Mouse (Mus musculus) liver, postnatal 0 days (tissue): ENCODE data around the gene Qpctl. TPM values are rescaled to one million over a fixed set of nuclear protein-coding genes. Genes with fewer than 3 reads are reported as not detected.

Experiments
- ATAC-seq: fragments of 200-750 bp; cut with Nextera tagmentation; 2 replicates; pipeline ENCODE4 v1.8.0; 2017; ENCODE audit warnings: mild to moderate bottlenecking, moderate library complexity
- DNase-seq: peaks from one replicate; pipeline ENCODE4 v3.0.0-alpha.2; 2016
- H3K27ac ChIP-seq: fragments of 300-500 bp; sonication (generic); 2 replicates; pipeline ENCODE4 v1.5.1; 2014; ENCODE audit warnings: antibody characterized with exemption, moderate library complexity, mild to moderate bottlenecking, low read depth
- H3K27me3 ChIP-seq: fragments of 300-500 bp; sonication (generic); 2 replicates; pipeline ENCODE4 v1.6.1; 2014; ENCODE audit warnings: low read length, control low read depth, mixed read lengths; ENCODE audit not compliant: insufficient read depth
- H3K36me3 ChIP-seq: fragments of 300-500 bp; sonication (generic); replicated peaks from 2 replicates; pipeline ENCODE4 v1.6.1; 2014; ENCODE audit warnings: mild to moderate bottlenecking, control low read depth, low read length, moderate library complexity, mixed read lengths; ENCODE audit not compliant: insufficient read depth
- H3K4me1 ChIP-seq: fragments of 300-500 bp; sonication (generic); 2 replicates; pipeline ENCODE4 v1.6.1; 2014; ENCODE audit warnings: antibody characterized with exemption, mild to moderate bottlenecking, control low read depth; ENCODE audit not compliant: insufficient read depth
- H3K4me2 ChIP-seq: fragments of 300-500 bp; sonication (generic); 2 replicates; pipeline ENCODE4 v1.6.1; 2014; ENCODE audit warnings: low read depth, mild to moderate bottlenecking, low read length, moderate library complexity, mixed read lengths
- H3K4me3 ChIP-seq: fragments of 300-500 bp; sonication (generic); 2 replicates; pipeline ENCODE4 v1.5.1; 2014; ENCODE audit warnings: low read depth, low read length
- H3K9ac ChIP-seq: fragments of 300-500 bp; sonication (generic); replicated peaks from 2 replicates; pipeline ENCODE4 v1.6.1; 2014; ENCODE audit warnings: mild to moderate bottlenecking, moderate library complexity
- H3K9me3 ChIP-seq: fragments of 300-500 bp; sonication (generic); 2 replicates; pipeline ENCODE4 v1.6.1; 2016; ENCODE audit warnings: mild to moderate bottlenecking, control low read depth, low read length, mixed read lengths
- CTCF ChIP-seq: sonication (generic); IDR thresholded peaks from 2 replicates; pipeline ENCODE4 v1.5.1; 2016; ENCODE audit warnings: antibody characterized with exemption, low read depth
- EP300 ChIP-seq: IDR thresholded peaks from 2 replicates; pipeline ENCODE4 v1.6.1; 2016; ENCODE audit warnings: antibody characterized with exemption, low read depth, mild to moderate bottlenecking
- WGBS: fragments of 180-500 bp; shearing (Covaris S2); extraction: QIAGEN DNeasy Blood & Tissue Kit; methylation state at CpG from one replicate; pipeline ENCODE4 v1.1.7; 2014; ENCODE audit not compliant: insufficient replicate concordance; 5-methylcytosine and 5-hydroxymethylcytosine counted together
- polyA plus RNA-seq: library from polyadenylated mRNA; unstranded; fragments of >200 nt; fragmentation: Nextera tagmentation; extraction: Ambion mirVana; gene quantifications from 2 replicates; pipeline ENCODE4 v1.2.1, GENCODE M21; 2015

Gene Qpctl
- polyA plus RNA-seq, 1 experiment from 2014 or later: 5.8 TPM

- Histone ChIP-seq H3K4me3 (no peak overlapping the region), H3K27me3 (peaks cover 51% of the 10 kb centered on the region), H3K27ac (no peak overlapping the region), H3K4me1 (peaks cover 24% of the 10 kb centered on the region), H3K9ac (no peak overlapping the region), H3K36me3 (no peaks in the 10 kb centered on the region), H3K9me3 (no peaks in the 10 kb centered on the region), H3K4me2 (no peak overlapping the region)
- WGBS: 5% methylated on average over 18 of the region's 21 CpGs
- TF ChIP-seq CTCF: no peak
- TF ChIP-seq EP300: no peak
- ATAC-seq (no peak), DNase-seq (no peak)
Observed at GRCm38 (mm10) chr7:19176516-19176947, 27.4 kb upstream of the Qpctl start.

GRCm38 (mm10) chr7:19175708-19176515, 26.8 kb upstream of the Qpctl start, which contains the start of gene Eml2:
Gene Eml2 (plus strand): TSS chr7:19176421.
- Histone ChIP-seq H3K27me3 (peaks cover 51% of the 10 kb centered on the region), H3K4me2 (no peak within 1 kb of the TSS), H3K27ac (no peak within 1 kb of the TSS), H3K4me1 (peaks cover 18% of the 10 kb centered on the region), H3K4me3 (no peak within 1 kb of the TSS), H3K9me3 (no peaks in the 10 kb centered on the region), H3K9ac (no peak within 1 kb of the TSS), H3K36me3 (no peaks in the 10 kb centered on the region)
- 3% methylated on average over 30 of the region's 30 CpGs for WGBS
- ATAC-seq (peak; percentile 38; the same call in 1 of the 2 replicates), DNase-seq (peak; percentile 49)
- TF ChIP-seq CTCF: no peak
- TF ChIP-seq EP300: no peak

GRCm38 (mm10) chr7:19172874-19173273, 23.8 kb upstream of the Qpctl start:
- DNase-seq: peak; percentile 83
- H3K27me3 ChIP-seq: peaks cover 29% of the 10 kb centered on the region

DNA sequence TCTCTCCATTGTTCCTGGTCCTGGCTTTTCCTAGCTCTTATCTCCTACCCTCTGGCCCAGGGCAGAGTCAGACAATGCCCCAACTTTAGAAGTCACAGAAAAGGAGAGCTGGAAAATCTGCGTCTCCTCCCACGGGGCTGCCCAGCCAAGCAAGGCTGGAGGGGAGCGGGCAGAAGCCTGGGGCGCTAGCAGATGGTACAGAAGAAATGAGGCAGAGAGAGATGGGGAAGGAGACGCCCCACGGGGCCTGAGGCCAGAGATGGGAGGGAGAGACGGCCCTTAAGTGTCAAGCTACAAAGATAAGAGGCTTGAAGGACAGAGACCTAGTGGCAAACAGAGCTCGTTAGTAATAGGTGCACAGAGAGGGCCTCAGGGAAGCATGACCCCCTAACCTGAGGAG, 22.7 kb upstream of the Qpctl start:
- Histone ChIP-seq H3K9me3 (peaks cover 3% of the 10 kb centered on the region; the same call in 1 of the 2 replicates), H3K27ac (no peak overlapping the region), H3K4me2 (no peak overlapping the region), H3K4me3 (no peak overlapping the region), H3K36me3 (no peaks in the 10 kb centered on the region), H3K4me1 (peaks cover 3% of the 10 kb centered on the region; the same call in 1 of the 2 replicates), H3K27me3 (peaks cover 18% of the 10 kb centered on the region), H3K9ac (no peak overlapping the region)
- DNase-seq (no peak), ATAC-seq (no peak)
- TF ChIP-seq CTCF (no peak), EP300 (no peak)
- WGBS: 26% methylated on average over 8 of the region's 8 CpGs

More at GRCm38 (mm10) chr7:19172874-19173273, 23.8 kb upstream of the Qpctl start:
- Histone ChIP-seq H3K9ac (no peak overlapping the region), H3K4me2 (peak overlapping the region; percentile 44), H3K4me1 (peaks cover 3% of the 10 kb centered on the region; the same call in 1 of the 2 replicates), H3K4me3 (no peak overlapping the region), H3K9me3 (no peaks in the 10 kb centered on the region), H3K27ac (no peak overlapping the region), H3K36me3 (no peaks in the 10 kb centered on the region)
- 6% methylated on average over 17 of the region's 17 CpGs for WGBS
- peak; percentile 31; the same call in 1 of the 2 replicates for ATAC-seq
- TF ChIP-seq EP300 (no peak), CTCF (peak; percentile 81)

DNA sequence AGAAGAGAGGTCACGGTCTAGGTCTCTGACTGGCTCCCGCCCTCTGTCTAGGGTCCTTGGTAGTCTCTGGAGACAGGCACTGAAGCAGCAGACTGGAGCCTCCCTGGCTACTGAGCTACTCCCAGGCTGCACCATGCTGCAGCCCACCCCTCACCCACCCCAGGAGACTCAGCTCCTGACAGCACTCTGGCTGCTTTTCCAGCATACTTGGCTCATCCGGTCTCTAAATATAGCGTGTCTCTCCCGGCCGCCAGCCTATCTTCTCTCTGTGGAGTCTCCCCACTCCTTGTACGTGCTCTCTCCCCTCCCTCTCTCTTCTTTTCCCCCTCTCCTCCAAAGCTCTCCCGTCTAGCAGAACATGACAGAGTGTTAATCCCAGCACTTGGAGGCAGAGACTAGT, 21.1 kb upstream of the Qpctl start:
- Histone ChIP-seq H3K27ac (no peak overlapping the region), H3K27me3 (peaks cover 3% of the 10 kb centered on the region; the same call in 1 of the 2 replicates), H3K4me3 (no peak overlapping the region), H3K9me3 (peaks cover 3% of the 10 kb centered on the region; the same call in 1 of the 2 replicates), H3K9ac (no peak overlapping the region), H3K4me2 (no peak overlapping the region), H3K36me3 (no peaks in the 10 kb centered on the region), H3K4me1 (peaks cover 10% of the 10 kb centered on the region)
- ATAC-seq (no peak), DNase-seq (no peak)
- WGBS: 44% methylated on average over 8 of the region's 8 CpGs
- TF ChIP-seq CTCF: no peak
- no peak for TF ChIP-seq EP300

DNA sequence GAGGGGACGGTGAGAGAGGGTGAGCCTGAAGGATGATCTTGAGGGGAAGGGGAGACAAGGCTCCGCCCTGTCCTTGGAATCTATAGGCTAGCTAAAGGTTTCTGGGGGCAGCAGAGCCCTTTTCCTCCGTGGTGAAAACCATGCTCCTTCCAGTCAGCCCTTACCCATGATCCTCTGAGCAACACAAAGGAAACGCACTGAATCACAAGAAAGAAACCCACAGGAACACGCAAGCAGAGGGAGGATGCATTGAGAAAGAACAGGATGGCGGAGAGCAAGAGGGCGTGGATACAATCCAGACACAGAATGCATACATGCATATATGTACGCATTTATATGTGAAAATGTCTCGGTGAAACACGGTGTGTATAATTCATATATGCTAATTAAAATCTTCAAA, 20.4 kb upstream of the Qpctl start:
- no peak for TF ChIP-seq EP300
- no peak for TF ChIP-seq CTCF
- H3K27ac ChIP-seq: no peak overlapping the region
- no peak overlapping the region for H3K4me2 ChIP-seq
- H3K9ac ChIP-seq: no peak overlapping the region
- H3K36me3 ChIP-seq: no peaks in the 10 kb centered on the region
- DNase-seq: no peak
- WGBS: 47% methylated on average over 10 of the region's 10 CpGs
- no peak overlapping the region for H3K4me3 ChIP-seq
- H3K4me1 ChIP-seq: peaks cover 16% of the 10 kb centered on the region
- peaks cover 9% of the 10 kb centered on the region for H3K27me3 ChIP-seq
- ATAC-seq: no peak
- peaks cover 3% of the 10 kb centered on the region; the same call in 1 of the 2 replicates for H3K9me3 ChIP-seq
